Mouse (Mus musculus): ENCODE measurements around the gene Serinc3. TPM values are rescaled to one million over a fixed set of nuclear protein-coding genes. Genes with fewer than 3 reads are reported as not detected.
A peak's percentile ranks its signal among the peaks of the same experiment; 100 is the strongest.

Gene Serinc3
- total and polyA plus RNA-seq, 2 experiments from 2014 or later = 61.3 to 181 TPM

DNA sequence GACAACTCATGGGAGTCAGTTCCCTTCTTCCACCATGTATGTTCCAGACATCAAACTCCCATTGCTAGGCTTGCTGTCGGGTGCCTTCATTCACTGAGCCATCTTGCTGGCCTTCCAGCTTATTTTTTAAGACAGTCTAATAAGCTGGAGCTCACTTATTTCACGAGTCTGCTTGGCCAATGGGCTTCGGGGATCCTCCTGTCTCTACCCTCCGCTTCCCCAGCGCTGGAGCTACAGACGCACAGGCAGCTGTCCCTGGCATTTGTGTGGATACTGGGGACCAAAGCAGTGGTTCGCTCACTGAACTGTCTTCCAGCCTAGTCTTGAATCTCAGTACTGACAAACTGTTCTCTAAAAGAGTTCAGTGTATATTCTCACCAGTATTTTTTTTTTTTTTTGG is 38.8 kb downstream of the Serinc3 start:
- Histone ChIP-seq H3K4me1 (ENCODE audit: control insufficient read depth, insufficient read depth) (peaks cover 11% of the 10 kb centered on the region), H3K27me3 (ENCODE audit: control insufficient read depth, insufficient read depth, low read length) (no peaks in the 10 kb centered on the region), H3K27ac (ENCODE audit: low read depth) (no peak overlapping the region), H3K9me3 (replicated peaks; ENCODE audit: control insufficient read depth, low read length) (no peaks in the 10 kb centered on the region), H3K4me2 (ENCODE audit: low read depth, low read length) (no peak overlapping the region), H3K4me3 (ENCODE audit: low read depth, low read length) (no peak overlapping the region), H3K9ac (replicated peaks; ENCODE audit: low read depth, low read length) (no peak overlapping the region), H3K36me3 (replicated peaks; ENCODE audit: control insufficient read depth, insufficient read depth, low read length) (peaks cover 22% of the 10 kb centered on the region; the same call in 1 of the 2 replicates)
- DNase-seq (ENCODE audit: low spot score) = no peak
- no peak for ATAC-seq (ENCODE audit: insufficient read depth, low read depth)
- 88% methylated on average over 7 of the region's 7 CpGs for WGBS
- TF ChIP-seq EP300 (IDR thresholded peaks at IDR 0.05; ENCODE audit: low read depth) (no peak), CTCF (IDR thresholded peaks at IDR 0.05; ENCODE audit: low read depth) (no peak)

GRCm38 (mm10) chr2:163602101-163602971 is 42.6 kb downstream of the Serinc3 start, which contains the start of gene Ttpal:
Ttpal (plus strand) TSS chr2:163602314.
- H3K36me3 ChIP-seq (replicated peaks; ENCODE audit: control insufficient read depth, insufficient read depth, low read length) = 0 out of 2 replicates have a peak, but pooled peaks cover 3% of the 10 kb centered on the region
- H3K9me3 ChIP-seq (replicated peaks; ENCODE audit: control insufficient read depth, low read length) = no peaks in the 10 kb centered on the region
- no peaks in the 10 kb centered on the region for H3K27me3 ChIP-seq (ENCODE audit: control insufficient read depth, insufficient read depth, low read length)
- ATAC-seq (ENCODE audit: insufficient read depth, low read depth) = peak; percentile 92
- TF ChIP-seq EP300 (IDR thresholded peaks at IDR 0.05; ENCODE audit: low read depth) (no peak), CTCF (IDR thresholded peaks at IDR 0.05; ENCODE audit: low read depth) (peak; percentile 62)
- peak within 1 kb of the TSS; percentile 90 for H3K4me3 ChIP-seq (ENCODE audit: low read depth, low read length)
- peaks cover 11% of the 10 kb centered on the region for H3K4me1 ChIP-seq (ENCODE audit: control insufficient read depth, insufficient read depth)
- peak; percentile 85 for DNase-seq (ENCODE audit: low spot score)
- peak within 1 kb of the TSS; percentile 84 for H3K27ac ChIP-seq (ENCODE audit: low read depth)
- 1% methylated on average over 56 of the region's 57 CpGs for WGBS
- peak within 1 kb of the TSS; percentile 94 for H3K9ac ChIP-seq (replicated peaks; ENCODE audit: low read depth, low read length)
- H3K4me2 ChIP-seq (ENCODE audit: low read depth, low read length) = peak within 1 kb of the TSS; percentile 95

DNA sequence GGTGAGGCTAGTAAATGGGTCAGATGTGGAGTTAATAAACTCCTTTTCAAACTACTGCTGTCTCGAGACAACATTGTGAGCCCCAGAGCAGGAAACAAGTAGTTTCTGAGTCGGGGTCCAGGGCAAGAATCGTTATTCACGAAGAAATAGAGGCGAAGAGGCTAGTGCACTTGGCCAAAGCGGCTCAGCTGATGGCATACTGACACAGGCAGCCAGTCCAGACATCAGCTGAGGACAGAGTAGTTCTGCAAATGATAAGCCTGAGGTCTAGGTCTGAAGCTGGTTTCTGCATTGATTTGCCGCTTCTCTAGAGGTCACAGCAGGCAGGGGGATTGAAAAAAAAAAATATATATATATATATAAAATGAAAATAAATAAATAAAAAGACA is 43.2 kb downstream of the Serinc3 start:
- Histone ChIP-seq H3K4me2 (ENCODE audit: low read depth, low read length) (peak overlapping the region; percentile 95), H3K4me3 (ENCODE audit: low read depth, low read length) (peak overlapping the region; percentile 90; the same call in 1 of the 2 replicates), H3K27ac (ENCODE audit: low read depth) (0 out of 2 replicates have a peak overlapping the region, but pooled peaks have one; percentile 15), H3K36me3 (replicated peaks; ENCODE audit: control insufficient read depth, insufficient read depth, low read length) (no peaks in the 10 kb centered on the region), H3K9ac (replicated peaks; ENCODE audit: low read depth, low read length) (no peak overlapping the region), H3K27me3 (ENCODE audit: control insufficient read depth, insufficient read depth, low read length) (no peaks in the 10 kb centered on the region), H3K9me3 (replicated peaks; ENCODE audit: control insufficient read depth, low read length) (no peaks in the 10 kb centered on the region), H3K4me1 (ENCODE audit: control insufficient read depth, insufficient read depth) (peaks cover 13% of the 10 kb centered on the region)
- no peak for ATAC-seq (ENCODE audit: insufficient read depth, low read depth)
- no peak for DNase-seq (ENCODE audit: low spot score)
- no peak for TF ChIP-seq CTCF (IDR thresholded peaks at IDR 0.05; ENCODE audit: low read depth)
- TF ChIP-seq EP300 (IDR thresholded peaks at IDR 0.05; ENCODE audit: low read depth) = no peak
- 67% methylated on average over 7 of the region's 7 CpGs for WGBS

DNA sequence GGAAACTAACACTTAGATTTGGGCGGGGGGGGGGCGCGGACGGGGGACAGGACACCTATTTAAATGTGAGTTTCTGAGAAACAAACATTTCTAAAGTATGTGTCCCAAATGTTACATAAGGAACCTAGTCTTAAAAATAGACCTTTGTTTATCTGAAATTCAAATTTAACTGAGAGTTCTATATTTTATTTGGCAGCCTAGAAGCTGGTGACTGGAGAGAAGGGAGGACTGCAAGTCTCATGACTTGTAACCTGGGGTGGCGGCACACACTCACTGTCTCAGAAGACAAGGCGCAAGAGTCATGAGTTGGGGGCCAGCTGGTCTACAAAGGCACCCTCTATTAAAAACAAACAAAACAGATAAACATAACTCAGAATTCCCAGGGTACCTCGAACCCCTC is 43.9 kb downstream of the Serinc3 start:
- Histone ChIP-seq H3K27ac (ENCODE audit: low read depth) (no peak overlapping the region), H3K9me3 (replicated peaks; ENCODE audit: control insufficient read depth, low read length) (no peaks in the 10 kb centered on the region), H3K4me1 (ENCODE audit: control insufficient read depth, insufficient read depth) (peaks cover 14% of the 10 kb centered on the region), H3K27me3 (ENCODE audit: control insufficient read depth, insufficient read depth, low read length) (no peaks in the 10 kb centered on the region), H3K36me3 (replicated peaks; ENCODE audit: control insufficient read depth, insufficient read depth, low read length) (no peaks in the 10 kb centered on the region), H3K4me2 (ENCODE audit: low read depth, low read length) (no peak overlapping the region), H3K9ac (replicated peaks; ENCODE audit: low read depth, low read length) (no peak overlapping the region), H3K4me3 (ENCODE audit: low read depth, low read length) (no peak overlapping the region)
- TF ChIP-seq EP300 (IDR thresholded peaks at IDR 0.05; ENCODE audit: low read depth) (no peak), CTCF (IDR thresholded peaks at IDR 0.05; ENCODE audit: low read depth) (no peak)
- ATAC-seq (ENCODE audit: insufficient read depth, low read depth) (no peak), DNase-seq (ENCODE audit: low spot score) (no peak)
- 76% methylated on average over 7 of the region's 7 CpGs for WGBS

DNA sequence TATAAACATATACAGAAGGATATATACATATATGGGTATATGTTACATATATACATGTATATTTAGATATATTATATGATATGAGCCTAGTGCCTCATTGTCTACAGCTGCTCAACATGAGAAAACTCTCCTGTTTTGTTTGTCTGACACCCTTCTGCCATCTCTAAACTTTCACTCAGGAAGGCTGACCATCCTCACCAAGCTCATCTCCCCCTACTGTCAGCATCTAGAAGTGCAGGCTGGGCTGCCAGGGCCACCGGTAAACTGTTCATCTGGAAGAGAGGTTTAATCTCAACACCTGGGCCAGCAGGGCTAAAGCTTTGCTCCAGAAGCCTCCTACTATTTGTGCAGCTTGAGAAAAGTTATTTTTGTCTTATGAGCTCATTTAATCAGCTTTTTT is 45.7 kb downstream of the Serinc3 start:
- H3K9me3 ChIP-seq (replicated peaks; ENCODE audit: control insufficient read depth, low read length) = no peaks in the 10 kb centered on the region
- H3K4me1 ChIP-seq (ENCODE audit: control insufficient read depth, insufficient read depth) = peaks cover 14% of the 10 kb centered on the region
- WGBS = 0% methylated on average over 1 of the region's 1 CpGs
- DNase-seq (ENCODE audit: low spot score) (no peak), ATAC-seq (ENCODE audit: insufficient read depth, low read depth) (no peak)
- no peak overlapping the region for H3K9ac ChIP-seq (replicated peaks; ENCODE audit: low read depth, low read length)
- H3K36me3 ChIP-seq (replicated peaks; ENCODE audit: control insufficient read depth, insufficient read depth, low read length) = no peaks in the 10 kb centered on the region
- H3K4me2 ChIP-seq (ENCODE audit: low read depth, low read length) = no peak overlapping the region
- TF ChIP-seq CTCF (IDR thresholded peaks at IDR 0.05; ENCODE audit: low read depth) = peak; percentile 83
- TF ChIP-seq EP300 (IDR thresholded peaks at IDR 0.05; ENCODE audit: low read depth) = no peak
- no peak overlapping the region for H3K4me3 ChIP-seq (ENCODE audit: low read depth, low read length)
- H3K27me3 ChIP-seq (ENCODE audit: control insufficient read depth, insufficient read depth, low read length) = no peaks in the 10 kb centered on the region
- H3K27ac ChIP-seq (ENCODE audit: low read depth) = no peak overlapping the region
